Mouse (Mus musculus) thymus, adult 2 months (tissue): ENCODE measurements at regions not wholly inside any gene's neighbourhood (a gene's known extent, or its start where the extent isn't known, plus 50 kb on each side); places are given as distances from the start of the nearest gene placed in this dataset.

Experiments
- DNase-seq: peaks from one replicate; pipeline ENCODE4 v3.0.0; 2021
- H3K27ac ChIP-seq: fragments of 200-500 bp; 2 replicates; pipeline ENCODE4 v1.5.1; 2012; ENCODE audit warnings: low read length, control low read depth; ENCODE audit not compliant: control insufficient read depth, insufficient read depth
- H3K27me3 ChIP-seq: fragments of 200-500 bp; 2 replicates; pipeline ENCODE4 v1.6.1; 2012; ENCODE audit warnings: mild to moderate bottlenecking, low read length, moderate library complexity, mixed read lengths; ENCODE audit not compliant: control insufficient read depth, insufficient read depth
- H3K36me3 ChIP-seq: fragments of 200-500 bp; 2 replicates; pipeline ENCODE4 v1.6.1; 2012; ENCODE audit warnings: mild to moderate bottlenecking, low read length, moderate library complexity; ENCODE audit not compliant: control insufficient read depth, insufficient read depth
- H3K4me1 ChIP-seq: fragments of 200-500 bp; replicated peaks from 2 replicates; pipeline ENCODE4 v1.6.1; 2012; ENCODE audit warnings: low read length; ENCODE audit not compliant: control insufficient read depth, insufficient read depth
- H3K4me3 ChIP-seq: fragments of 200-500 bp; 2 replicates; pipeline ENCODE4 v1.5.1; 2012; ENCODE audit warnings: mild to moderate bottlenecking, low read length, control low read depth, moderate library complexity; ENCODE audit not compliant: control insufficient read depth, insufficient read depth
- CTCF ChIP-seq: fragments of 200-500 bp; IDR thresholded peaks from 2 replicates; pipeline ENCODE4 v1.5.1; 2012; ENCODE audit warnings: mild to moderate bottlenecking, control low read depth, low read length, moderate library complexity, borderline replicate concordance; ENCODE audit not compliant: control insufficient read depth, poor library complexity, insufficient read depth; ENCODE audit errors: extremely low read depth
- POLR2A ChIP-seq: fragments of 200-500 bp; IDR thresholded peaks from 2 replicates; pipeline ENCODE4 v1.6.1; 2012; ENCODE audit warnings: mild to moderate bottlenecking, low read length, control low read depth, moderate library complexity; ENCODE audit not compliant: control insufficient read depth, poor library complexity, insufficient read depth; ENCODE audit errors: extremely low read depth
- WGBS: fragments of 180-500 bp; shearing (Covaris S2); methylation state at CpG from one replicate; pipeline ENCODE4 v1.1.7; 2018; 5-methylcytosine and 5-hydroxymethylcytosine counted together

DNA sequence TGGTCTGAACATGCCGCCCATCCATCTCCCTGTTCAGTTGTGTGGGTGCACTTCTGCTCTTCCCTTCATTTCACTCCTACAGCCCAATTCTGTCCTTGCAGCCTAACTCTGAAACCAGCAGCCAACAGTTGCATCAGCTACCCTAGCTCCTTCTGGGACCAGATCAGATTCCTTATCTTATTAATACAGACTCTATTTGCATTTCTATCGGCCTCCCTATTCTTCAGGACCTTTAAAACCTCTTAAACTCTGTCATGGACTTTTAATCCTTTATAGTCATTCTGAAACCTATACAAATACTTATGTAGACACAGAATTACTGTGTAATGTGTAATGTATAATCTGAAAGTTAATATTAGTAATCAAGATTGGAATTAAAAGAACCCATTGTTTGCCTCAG lies 195.9 kb upstream of the Thbs1 start:
- 91% methylated on average over 2 of the region's 2 CpGs for WGBS
- DNase-seq: no peak
- Histone ChIP-seq H3K27ac (no peak overlapping the region), H3K27me3 (no peaks in the 10 kb centered on the region), H3K4me1 (no peaks in the 10 kb centered on the region), H3K36me3 (no peaks in the 10 kb centered on the region), H3K4me3 (no peak overlapping the region)
- TF ChIP-seq CTCF (no peak), POLR2A (no peak)

DNA sequence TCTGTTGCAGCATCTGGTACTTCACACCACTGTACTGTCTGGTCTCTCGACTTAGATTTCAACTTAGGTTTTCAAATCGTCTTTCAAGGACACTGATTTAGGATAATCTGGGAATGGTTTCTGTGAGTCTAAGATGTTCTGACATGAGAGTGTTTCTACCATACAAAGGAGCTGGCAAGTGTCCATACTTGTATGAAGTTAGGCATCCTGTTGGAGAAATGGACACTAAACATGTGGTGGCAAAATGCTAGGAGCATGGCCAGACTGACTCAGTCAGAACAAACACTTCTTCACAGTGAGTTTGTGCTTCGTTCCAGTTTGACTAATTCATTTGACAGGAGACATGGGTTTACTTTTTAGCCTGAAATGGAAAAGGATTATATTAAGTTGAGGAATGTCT lies 194.5 kb upstream of the Thbs1 start:
- TF ChIP-seq POLR2A: no peak
- no peak for TF ChIP-seq CTCF
- Histone ChIP-seq H3K4me3 (no peak overlapping the region), H3K36me3 (no peaks in the 10 kb centered on the region), H3K27me3 (no peaks in the 10 kb centered on the region), H3K4me1 (no peaks in the 10 kb centered on the region), H3K27ac (no peak overlapping the region)
- 94% methylated on average over 3 of the region's 3 CpGs for WGBS
- no peak for DNase-seq

GRCm38 (mm10) chr2:117924877-117925276 lies 186.8 kb upstream of the Thbs1 start:
- TF ChIP-seq CTCF (no peak), POLR2A (no peak)

DNA sequence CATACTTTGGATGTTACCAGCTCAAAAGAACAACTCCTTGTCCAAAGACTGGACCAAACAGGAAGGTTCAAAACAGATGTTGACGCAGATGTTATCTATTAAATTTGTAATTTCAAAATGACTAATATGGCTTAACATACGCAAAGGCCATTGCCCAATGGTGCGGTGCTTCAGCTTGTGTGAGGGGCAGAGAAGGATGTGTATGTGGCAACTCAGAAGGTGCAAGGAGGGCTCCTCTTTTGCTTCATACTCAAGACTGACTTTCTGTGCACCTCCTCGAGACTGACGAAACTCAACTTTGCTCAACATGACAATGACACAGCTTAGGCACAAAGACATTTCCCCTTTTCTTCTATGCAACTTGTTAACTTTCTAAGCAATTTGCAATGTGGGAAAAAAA lies 186.3 kb upstream of the Thbs1 start:
- WGBS: 95% methylated on average over 5 of the region's 5 CpGs
- Histone ChIP-seq H3K36me3 (no peaks in the 10 kb centered on the region), H3K4me1 (no peaks in the 10 kb centered on the region), H3K27ac (no peak overlapping the region), H3K4me3 (no peak overlapping the region), H3K27me3 (no peaks in the 10 kb centered on the region)
- no peak for DNase-seq
- no peak for TF ChIP-seq POLR2A
- TF ChIP-seq CTCF: no peak

More at GRCm38 (mm10) chr2:117924877-117925276, 186.8 kb upstream of the Thbs1 start:
- DNase-seq: no peak
- Histone ChIP-seq H3K4me3 (no peak overlapping the region), H3K27me3 (no peaks in the 10 kb centered on the region), H3K27ac (no peak overlapping the region), H3K4me1 (no peaks in the 10 kb centered on the region), H3K36me3 (no peaks in the 10 kb centered on the region)
- WGBS: 87% methylated on average over 5 of the region's 5 CpGs

DNA sequence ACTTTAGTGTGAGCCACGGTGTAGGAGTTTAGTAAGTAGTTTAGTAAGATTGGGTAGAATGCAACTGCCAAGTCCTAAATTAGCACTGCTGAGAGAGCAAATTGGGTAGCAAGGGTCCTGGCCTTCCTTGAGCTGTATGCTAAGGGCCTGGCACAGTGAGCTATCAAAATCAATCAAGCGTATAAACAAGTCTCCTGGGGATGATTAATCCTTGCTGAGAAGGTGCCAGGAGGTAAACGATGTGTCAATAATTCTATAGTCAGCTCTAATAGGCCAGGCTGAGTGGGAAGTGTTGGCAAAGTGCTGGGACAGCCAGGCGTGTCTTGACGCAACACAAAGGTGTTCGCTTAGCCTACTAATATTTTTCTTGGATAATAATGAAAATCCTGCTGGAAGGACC lies 183.6 kb upstream of the Thbs1 start:
- Histone ChIP-seq H3K36me3 (no peaks in the 10 kb centered on the region), H3K4me1 (no peaks in the 10 kb centered on the region), H3K27me3 (no peaks in the 10 kb centered on the region), H3K27ac (no peak overlapping the region), H3K4me3 (no peak overlapping the region)
- TF ChIP-seq POLR2A: no peak
- TF ChIP-seq CTCF: no peak
- DNase-seq: no peak
- 90% methylated on average over 6 of the region's 6 CpGs for WGBS

DNA sequence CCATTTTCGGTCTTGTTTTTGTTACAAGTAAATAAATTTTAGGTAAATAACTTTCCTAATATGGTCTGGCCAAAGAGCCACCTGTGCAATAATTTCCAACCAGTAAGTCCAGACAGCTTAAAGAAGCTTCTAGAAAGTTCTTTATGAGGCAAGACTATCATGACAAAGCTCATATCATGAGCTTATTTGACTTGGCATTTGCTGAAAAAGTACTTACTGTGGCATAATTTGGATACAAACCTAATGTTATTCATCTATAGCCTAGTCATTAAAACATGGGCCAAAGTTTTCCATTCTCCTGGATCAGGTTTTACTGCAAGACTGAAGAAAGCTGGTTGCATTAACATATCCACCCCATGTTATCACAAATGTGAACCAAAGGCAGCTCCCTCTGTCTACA lies 182.1 kb upstream of the Thbs1 start:
- Histone ChIP-seq H3K36me3 (no peaks in the 10 kb centered on the region), H3K4me3 (no peak overlapping the region), H3K27me3 (no peaks in the 10 kb centered on the region), H3K4me1 (no peaks in the 10 kb centered on the region), H3K27ac (no peak overlapping the region)
- TF ChIP-seq CTCF: no peak
- TF ChIP-seq POLR2A: no peak
- no peak for DNase-seq
- WGBS: 97% methylated on average over 1 of the region's 1 CpGs

DNA sequence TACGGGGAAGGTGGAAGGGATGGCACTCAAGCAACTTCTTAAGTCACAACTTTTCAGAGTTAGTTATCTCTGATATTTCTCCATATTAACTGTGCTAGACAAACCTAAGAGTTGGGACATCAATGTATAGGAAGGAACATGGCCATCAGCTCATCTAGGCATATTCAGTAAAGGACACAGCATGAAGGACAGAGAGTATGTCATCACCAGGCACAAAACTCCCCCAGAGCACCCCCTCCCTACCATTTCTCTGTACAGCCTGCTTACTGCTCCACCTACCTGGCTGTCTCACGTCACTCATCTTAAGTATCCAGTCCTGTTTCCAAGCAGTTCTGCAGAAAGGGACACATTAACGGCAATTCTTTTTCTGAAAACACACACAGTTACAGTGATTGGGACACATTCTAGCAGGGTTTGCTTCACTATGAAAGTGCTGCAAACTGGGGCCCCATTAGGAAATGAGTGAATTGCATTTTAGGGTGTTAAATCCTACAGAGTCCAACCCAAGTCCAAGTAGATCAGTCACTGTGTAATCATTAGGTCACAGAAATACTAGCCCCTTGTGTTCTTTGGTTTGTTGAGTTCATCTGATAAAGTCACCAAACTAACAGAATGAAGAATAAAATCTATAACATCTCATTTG lies 180.7 kb upstream of the Thbs1 start:
- 97% methylated on average over 3 of the region's 3 CpGs for WGBS
- no peaks in the 10 kb centered on the region for H3K36me3 ChIP-seq
- no peak overlapping the region for H3K4me3 ChIP-seq
- H3K27me3 ChIP-seq: no peaks in the 10 kb centered on the region
- no peak for DNase-seq
- no peak overlapping the region for H3K27ac ChIP-seq
- H3K4me1 ChIP-seq: no peaks in the 10 kb centered on the region
- TF ChIP-seq CTCF: no peak
- no peak for TF ChIP-seq POLR2A
